Mouse (Mus musculus): Measurements from ENCODE around the gene St7. TPM values are rescaled to one million over a fixed set of nuclear protein-coding genes. Genes with fewer than 3 reads are reported as not detected.

St7 gene
- total RNA-seq, 4 experiments from 2014 or later, result 31.5 to 58.0 (median 46.3) TPM

- DNase-seq (ENCODE audit: low spot score in 2 of 2), result no peak
Measured at GRCm38 (mm10) chr6:17718978-17719377, 26.2 kb downstream of the St7 start.

GRCm38 (mm10) chr6:17719423-17719822, 26.7 kb downstream of the St7 start:
- no peak for DNase-seq (ENCODE audit: low spot score in 2 of 2)

GRCm38 (mm10) chr6:17720022-17720421, 27.3 kb downstream of the St7 start:
- DNase-seq (ENCODE audit: low spot score in 2 of 2), result no peak

GRCm38 (mm10) chr6:17721706-17722105, 29.0 kb downstream of the St7 start:
- DNase-seq (ENCODE audit: low spot score in 2 of 2), result no peak

GRCm38 (mm10) chr6:17725841-17726460, 33.2 kb downstream of the St7 start:
- DNase-seq (ENCODE audit: low spot score in 2 of 2), result peak; percentile 63 to 66

GRCm38 (mm10) chr6:17727241-17727640, 34.5 kb downstream of the St7 start:
- no peak for DNase-seq (ENCODE audit: low spot score in 2 of 2)

- no peak for DNase-seq (ENCODE audit: low spot score in 2 of 2)
Measured at GRCm38 (mm10) chr6:17727891-17728790, 35.4 kb downstream of the St7 start.

- peak; percentile 77 to 86 for DNase-seq (ENCODE audit: low spot score in 2 of 2)
Measured at GRCm38 (mm10) chr6:17730122-17730521, 37.4 kb downstream of the St7 start.

GRCm38 (mm10) chr6:17731694-17732093, 39.0 kb downstream of the St7 start:
- DNase-seq (ENCODE audit: low spot score in 2 of 2), result no peak

GRCm38 (mm10) chr6:17733951-17734411, 41.2 kb downstream of the St7 start:
- no peak for DNase-seq (ENCODE audit: low spot score in 2 of 2)

GRCm38 (mm10) chr6:17737262-17737948, 44.7 kb downstream of the St7 start:
- no peak for DNase-seq (ENCODE audit: low spot score in 2 of 2)

- DNase-seq (ENCODE audit: low spot score in 2 of 2), result no peak
Measured at GRCm38 (mm10) chr6:17740128-17740527, 47.4 kb downstream of the St7 start.

- DNase-seq (ENCODE audit: low spot score in 2 of 2), result no peak
Measured at GRCm38 (mm10) chr6:17741639-17742038, 48.9 kb downstream of the St7 start.

GRCm38 (mm10) chr6:17742209-17742608, 49.5 kb downstream of the St7 start:
- DNase-seq (ENCODE audit: low spot score in 2 of 2), result no peak

- DNase-seq (ENCODE audit: low spot score in 2 of 2), result no peak
Measured at GRCm38 (mm10) chr6:17743325-17743724, 50.6 kb downstream of the St7 start.

GRCm38 (mm10) chr6:17747724-17748123, 55.0 kb downstream of the St7 start:
- DNase-seq (ENCODE audit: low spot score in 2 of 2), result no peak

GRCm38 (mm10) chr6:17748866-17749582, 56.3 kb downstream of the St7 start:
- DNase-seq (ENCODE audit: low spot score in 2 of 2), result peak; percentile 77 to 82

- no peak for DNase-seq (ENCODE audit: low spot score in 2 of 2)
Measured at GRCm38 (mm10) chr6:17749596-17749995, 56.9 kb downstream of the St7 start.

GRCm38 (mm10) chr6:17750041-17750660, 57.4 kb downstream of the St7 start:
- DNase-seq (ENCODE audit: low spot score in 2 of 2), result no peak

GRCm38 (mm10) chr6:17750957-17751356, 58.2 kb downstream of the St7 start:
- DNase-seq (ENCODE audit: low spot score in 2 of 2), result no peak

- DNase-seq (ENCODE audit: low spot score in 2 of 2), result no peak
Measured at GRCm38 (mm10) chr6:17755902-17756301, 63.2 kb downstream of the St7 start.

Data from layer of hippocampus, adult 8-10 months (tissue).